Mouse (Mus musculus): ENCODE data around the gene Far1. TPM values are rescaled to one million over a fixed set of nuclear protein-coding genes. Genes with fewer than 3 reads are reported as not detected.

Gene Far1
- 61.2 and 61.7 TPM in 2 replicates for polyA plus RNA-seq (2012; rRNA removed)

- H3K4me1 ChIP-seq (ENCODE audit: control insufficient read depth, insufficient read depth, low read length): no peaks in the 10 kb centered on the region
- peak; percentile 99 for DNase-seq
- peak within 1 kb of the TSS; percentile 85 for H3K27ac ChIP-seq (ENCODE audit: insufficient read depth, low read length)
- H3K27me3 ChIP-seq (ENCODE audit: control insufficient read depth, insufficient read depth, low read length): no peaks in the 10 kb centered on the region
- TF ChIP-seq POLR2A (IDR thresholded peaks at IDR 0.05; ENCODE audit: borderline replicate concordance, insufficient read depth, low read length) (peak; percentile 81), CTCF (IDR thresholded peaks at IDR 0.05; ENCODE audit: borderline replicate concordance, insufficient read depth, low read depth, low read length) (peak; percentile 23; the same call in 1 of the 2 replicates)
- H3K4me3 ChIP-seq (replicated peaks; ENCODE audit: insufficient read depth, low read depth, low read length): peak within 1 kb of the TSS; percentile 90
- WGBS: under 1% methylated on average over 71 of the region's 71 CpGs
These were observed at the start of gene Far1 for GRCm38 (mm10) chr7:113513286-113513962. Far1 (plus strand) TSS chr7:113513834.

- TF ChIP-seq CTCF (IDR thresholded peaks at IDR 0.05; ENCODE audit: borderline replicate concordance, insufficient read depth, low read depth, low read length) (no peak), POLR2A (IDR thresholded peaks at IDR 0.05; ENCODE audit: borderline replicate concordance, insufficient read depth, low read length) (no peak)
- no peak for DNase-seq
- no peaks in the 10 kb centered on the region for H3K4me1 ChIP-seq (ENCODE audit: control insufficient read depth, insufficient read depth, low read length)
- no peak overlapping the region for H3K27ac ChIP-seq (ENCODE audit: insufficient read depth, low read length)
- 88% methylated on average over 3 of the region's 3 CpGs for WGBS
- no peak overlapping the region for H3K4me3 ChIP-seq (replicated peaks; ENCODE audit: insufficient read depth, low read depth, low read length)
- no peaks in the 10 kb centered on the region for H3K27me3 ChIP-seq (ENCODE audit: control insufficient read depth, insufficient read depth, low read length)
These were observed 45.3 kb upstream of the Far1 start for GRCm38 (mm10) chr7:113468345-113468744.

- H3K27me3 ChIP-seq (ENCODE audit: control insufficient read depth, insufficient read depth, low read length): no peaks in the 10 kb centered on the region; the same call in 1 of the 2 replicates
- TF ChIP-seq POLR2A (IDR thresholded peaks at IDR 0.05; ENCODE audit: borderline replicate concordance, insufficient read depth, low read length): no peak
- no peak for TF ChIP-seq CTCF (IDR thresholded peaks at IDR 0.05; ENCODE audit: borderline replicate concordance, insufficient read depth, low read depth, low read length)
- no peak overlapping the region for H3K4me3 ChIP-seq (replicated peaks; ENCODE audit: insufficient read depth, low read depth, low read length)
- no peaks in the 10 kb centered on the region for H3K4me1 ChIP-seq (ENCODE audit: control insufficient read depth, insufficient read depth, low read length)
- 89% methylated on average over 2 of the region's 2 CpGs for WGBS
- no peak overlapping the region for H3K27ac ChIP-seq (ENCODE audit: insufficient read depth, low read length)
- DNase-seq: no peak
These were observed 43.0 kb upstream of the Far1 start for GRCm38 (mm10) chr7:113470671-113471070.

- TF ChIP-seq POLR2A (IDR thresholded peaks at IDR 0.05; ENCODE audit: borderline replicate concordance, insufficient read depth, low read length): no peak
- no peak for TF ChIP-seq CTCF (IDR thresholded peaks at IDR 0.05; ENCODE audit: borderline replicate concordance, insufficient read depth, low read depth, low read length)
- DNase-seq: no peak
- WGBS: 84% methylated on average over 1 of the region's 1 CpGs
- Histone ChIP-seq H3K27ac (ENCODE audit: insufficient read depth, low read length) (no peak overlapping the region), H3K4me3 (replicated peaks; ENCODE audit: insufficient read depth, low read depth, low read length) (no peak overlapping the region), H3K27me3 (ENCODE audit: control insufficient read depth, insufficient read depth, low read length) (no peaks in the 10 kb centered on the region; the same call in 1 of the 2 replicates), H3K4me1 (ENCODE audit: control insufficient read depth, insufficient read depth, low read length) (no peaks in the 10 kb centered on the region)
These were observed 42.0 kb upstream of the Far1 start for GRCm38 (mm10) chr7:113471653-113472052.

- TF ChIP-seq CTCF (IDR thresholded peaks at IDR 0.05; ENCODE audit: borderline replicate concordance, insufficient read depth, low read depth, low read length) (no peak), POLR2A (IDR thresholded peaks at IDR 0.05; ENCODE audit: borderline replicate concordance, insufficient read depth, low read length) (no peak)
- WGBS: 88% methylated on average over 2 of the region's 2 CpGs
- Histone ChIP-seq H3K4me1 (ENCODE audit: control insufficient read depth, insufficient read depth, low read length) (no peaks in the 10 kb centered on the region), H3K4me3 (replicated peaks; ENCODE audit: insufficient read depth, low read depth, low read length) (no peak overlapping the region), H3K27ac (ENCODE audit: insufficient read depth, low read length) (no peak overlapping the region), H3K27me3 (ENCODE audit: control insufficient read depth, insufficient read depth, low read length) (no peaks in the 10 kb centered on the region)
- DNase-seq: no peak
These were observed 17.8 kb upstream of the Far1 start for GRCm38 (mm10) chr7:113495792-113496191.

- no peak overlapping the region for H3K4me3 ChIP-seq (replicated peaks; ENCODE audit: insufficient read depth, low read depth, low read length)
- WGBS: 86% methylated on average over 3 of the region's 3 CpGs
- no peaks in the 10 kb centered on the region for H3K4me1 ChIP-seq (ENCODE audit: control insufficient read depth, insufficient read depth, low read length)
- DNase-seq: no peak
- no peaks in the 10 kb centered on the region for H3K27me3 ChIP-seq (ENCODE audit: control insufficient read depth, insufficient read depth, low read length)
- H3K27ac ChIP-seq (ENCODE audit: insufficient read depth, low read length): no peak overlapping the region
- TF ChIP-seq CTCF (IDR thresholded peaks at IDR 0.05; ENCODE audit: borderline replicate concordance, insufficient read depth, low read depth, low read length) (no peak), POLR2A (IDR thresholded peaks at IDR 0.05; ENCODE audit: borderline replicate concordance, insufficient read depth, low read length) (no peak)
These were observed 15.2 kb upstream of the Far1 start for GRCm38 (mm10) chr7:113498413-113498812.

GRCm38 (mm10) chr7:113499821-113500220, 13.8 kb upstream of the Far1 start:
- H3K4me3 ChIP-seq (replicated peaks; ENCODE audit: insufficient read depth, low read depth, low read length): no peak overlapping the region
- no peak for TF ChIP-seq POLR2A (IDR thresholded peaks at IDR 0.05; ENCODE audit: borderline replicate concordance, insufficient read depth, low read length)
- TF ChIP-seq CTCF (IDR thresholded peaks at IDR 0.05; ENCODE audit: borderline replicate concordance, insufficient read depth, low read depth, low read length): no peak
- H3K4me1 ChIP-seq (ENCODE audit: control insufficient read depth, insufficient read depth, low read length): no peaks in the 10 kb centered on the region
- DNase-seq: no peak
- no peaks in the 10 kb centered on the region for H3K27me3 ChIP-seq (ENCODE audit: control insufficient read depth, insufficient read depth, low read length)
- no peak overlapping the region for H3K27ac ChIP-seq (ENCODE audit: insufficient read depth, low read length)
- WGBS: 90% methylated on average over 6 of the region's 6 CpGs

- TF ChIP-seq CTCF (IDR thresholded peaks at IDR 0.05; ENCODE audit: borderline replicate concordance, insufficient read depth, low read depth, low read length) (no peak), POLR2A (IDR thresholded peaks at IDR 0.05; ENCODE audit: borderline replicate concordance, insufficient read depth, low read length) (no peak)
- Histone ChIP-seq H3K27me3 (ENCODE audit: control insufficient read depth, insufficient read depth, low read length) (no peaks in the 10 kb centered on the region), H3K4me1 (ENCODE audit: control insufficient read depth, insufficient read depth, low read length) (no peaks in the 10 kb centered on the region), H3K27ac (ENCODE audit: insufficient read depth, low read length) (no peak overlapping the region), H3K4me3 (replicated peaks; ENCODE audit: insufficient read depth, low read depth, low read length) (no peak overlapping the region)
- WGBS: 76% methylated on average over 3 of the region's 3 CpGs
- DNase-seq: no peak
These were observed 11.2 kb upstream of the Far1 start for GRCm38 (mm10) chr7:113502453-113502852.

Measured in cerebellum, adult 2 months (tissue).